Mouse (Mus musculus) left cerebral cortex, adult 18-20 months (tissue): Measurements from ENCODE around the gene Fbxw7. TPM values are rescaled to one million over a fixed set of nuclear protein-coding genes. Genes with fewer than 3 reads are reported as not detected.
"Not testable (repeated sequence)": the region's sequence is repeated elsewhere in the genome, so short reads cannot be mapped to it uniquely, and the experiment has no call there.

Experiments
- DNase-seq, 2 experiments: peaks; one replicate each; pipeline ENCODE4 v3.0.0; 2021 to 2022; ENCODE audit warnings: low spot score in 2 of 2, mixed read lengths in 1 of 2
- total RNA-seq, 2 experiments: library from RNA; stranded (reverse); gene quantifications; 2 replicates each; pipeline ENCODE4 v1.2.3; 2021

Fbxw7 gene
- total RNA-seq, 2 experiments from 2014 or later: 224 to 233 TPM

- no peak for DNase-seq
Observed at GRCm38 (mm10) chr3:84826405-84826804, 11.3 kb downstream of the Fbxw7 start.

- DNase-seq: no peak
Observed at GRCm38 (mm10) chr3:84826938-84827337, 11.9 kb downstream of the Fbxw7 start.

DNA sequence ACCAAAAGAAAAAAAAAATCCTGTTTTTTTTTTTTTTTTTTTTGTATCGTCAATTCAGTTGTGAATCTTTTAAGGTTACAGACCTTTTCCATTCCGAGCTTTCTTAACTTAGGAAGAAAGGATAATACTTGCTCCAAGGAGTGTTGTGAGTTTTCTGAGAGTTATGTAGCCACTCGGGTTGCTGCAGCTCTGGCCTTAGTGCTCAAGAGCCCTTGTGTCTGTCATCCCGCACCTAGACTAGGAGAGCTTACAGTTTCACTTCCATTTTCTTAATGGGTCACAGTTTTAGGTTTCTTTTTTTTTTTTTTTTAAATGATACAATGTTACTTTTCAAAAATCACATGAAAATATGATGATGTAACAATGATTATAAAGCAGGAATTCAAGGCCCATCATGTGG, 12.5 kb downstream of the Fbxw7 start:
- DNase-seq: no peak

DNA sequence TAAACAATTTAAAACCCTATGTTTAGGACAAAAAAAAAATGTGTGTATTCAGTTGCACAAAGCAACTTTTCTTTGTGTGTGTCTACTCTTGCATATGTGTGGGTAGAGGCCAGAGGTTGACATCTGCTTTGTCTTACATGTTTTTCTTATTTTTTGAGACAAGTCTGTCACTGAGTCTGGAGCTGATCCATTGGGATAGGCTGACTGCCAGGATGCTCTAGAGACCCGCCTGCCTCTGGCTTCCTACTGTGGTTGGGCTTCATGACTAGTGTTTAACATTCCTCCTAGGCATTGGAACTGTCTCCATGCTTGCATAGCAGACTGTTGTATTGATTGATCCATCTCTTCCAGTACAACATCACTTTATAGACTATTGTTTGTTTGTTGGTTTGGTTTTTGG, 14.3 kb downstream of the Fbxw7 start:
- DNase-seq: no peak

- no peak for DNase-seq
Observed at GRCm38 (mm10) chr3:84836029-84836428, 21.0 kb downstream of the Fbxw7 start.

- DNase-seq: no peak
Observed at GRCm38 (mm10) chr3:84837984-84838383, 22.9 kb downstream of the Fbxw7 start.

DNA sequence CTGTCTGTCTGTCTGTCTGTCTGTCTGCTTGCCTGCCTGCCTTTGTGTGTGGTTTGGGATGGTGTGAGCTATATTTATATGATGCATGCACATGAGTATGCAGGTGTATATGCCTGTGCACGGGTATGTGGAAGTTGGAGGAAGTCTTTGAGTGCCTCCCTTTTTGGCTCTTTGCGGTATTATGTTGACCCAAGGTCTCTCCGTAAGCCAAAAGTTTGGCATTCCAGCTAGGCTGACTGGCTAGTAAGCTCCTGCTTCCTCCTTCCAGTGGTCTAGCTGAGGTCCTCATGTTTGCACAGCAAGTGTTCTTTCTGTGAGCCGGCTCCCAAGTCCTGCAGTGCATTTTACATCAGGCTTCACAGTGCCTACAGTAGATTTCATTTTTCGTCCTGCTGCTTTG, 24.4 kb downstream of the Fbxw7 start:
- no peak for DNase-seq

DNA sequence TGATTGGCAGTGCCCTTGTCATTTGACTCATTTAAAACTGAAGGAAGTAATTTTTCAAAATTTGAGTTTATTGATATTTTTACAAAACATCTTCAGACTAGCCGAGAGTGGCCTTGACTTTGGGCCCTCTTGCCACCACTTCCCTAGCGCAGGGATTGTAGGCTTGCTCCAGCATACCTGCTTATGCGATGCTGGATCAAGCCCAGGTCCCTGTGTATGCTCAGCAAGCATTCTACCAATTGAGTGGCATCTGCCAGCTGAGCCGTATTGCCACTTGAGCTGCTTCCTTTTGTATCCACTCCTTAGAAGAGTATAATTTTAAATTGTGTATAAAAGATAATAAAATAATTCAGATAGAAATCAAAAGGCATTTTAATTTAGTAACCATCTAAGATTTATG, 26.2 kb downstream of the Fbxw7 start:
- no peak for DNase-seq

DNA sequence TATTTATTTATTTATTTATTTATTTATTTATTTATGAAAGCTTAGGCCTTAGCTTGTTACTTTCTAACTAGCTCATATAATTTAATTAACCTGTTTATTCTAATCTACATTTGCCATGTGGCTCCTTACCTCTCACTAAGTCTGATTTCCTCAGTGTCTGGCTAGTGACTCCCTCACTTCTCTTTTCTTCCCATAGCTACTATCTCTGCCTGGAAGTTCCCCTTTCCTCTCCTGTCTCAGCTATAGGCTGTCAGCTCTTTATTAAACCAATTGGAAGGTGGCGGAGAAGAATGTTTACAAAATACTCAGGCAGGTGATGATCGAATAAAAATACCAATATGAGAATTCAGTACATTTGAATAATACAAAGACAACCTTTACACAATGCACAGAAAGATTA, 27.7 kb downstream of the Fbxw7 start:
- DNase-seq: no peak

GRCm38 (mm10) chr3:84843594-84843993, 28.5 kb downstream of the Fbxw7 start:
- peak; percentile 45 to 71 for DNase-seq

GRCm38 (mm10) chr3:84848798-84849197, 33.7 kb downstream of the Fbxw7 start:
- no peak for DNase-seq

GRCm38 (mm10) chr3:84850418-84850817, 35.4 kb downstream of the Fbxw7 start:
- DNase-seq: no peak

DNA sequence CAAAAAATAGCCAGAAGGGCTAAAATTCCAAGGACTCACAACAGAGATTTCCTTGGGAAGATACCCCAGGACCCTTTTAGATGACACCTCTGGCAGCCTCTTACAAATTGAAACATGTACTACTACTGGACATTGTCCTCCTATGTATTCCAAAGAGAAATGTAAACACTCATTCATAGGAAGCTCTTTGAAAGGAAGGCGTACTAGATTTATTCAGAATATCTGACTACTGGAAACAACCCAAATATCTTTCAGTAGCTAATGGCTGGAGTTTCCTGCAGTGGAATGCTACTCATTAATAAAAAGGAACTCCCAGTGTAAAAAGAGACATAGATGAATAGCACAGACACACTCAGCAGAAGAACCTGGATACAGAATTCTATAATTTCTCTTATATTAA, 36.7 kb downstream of the Fbxw7 start:
- DNase-seq: no peak

DNA sequence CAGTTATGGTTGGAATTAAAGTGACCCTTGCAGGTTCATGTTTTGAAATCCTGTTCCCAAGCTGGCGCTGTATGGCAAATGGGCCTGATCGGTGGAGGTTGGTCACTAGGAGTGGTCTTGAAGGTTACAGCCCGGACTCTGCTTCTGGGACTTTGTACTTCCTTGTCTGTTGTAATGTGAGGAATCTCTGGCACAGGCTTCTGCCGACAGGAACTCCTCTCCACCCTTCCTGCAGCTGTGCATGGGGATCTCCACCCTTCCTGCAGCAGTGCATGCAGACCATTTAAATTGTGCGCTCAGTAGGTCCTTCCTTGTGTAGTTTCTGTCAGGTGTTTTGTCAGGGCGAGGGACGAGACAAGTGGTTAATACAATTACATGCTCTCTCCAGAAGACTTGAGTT, 37.8 kb downstream of the Fbxw7 start:
- DNase-seq: no peak

DNA sequence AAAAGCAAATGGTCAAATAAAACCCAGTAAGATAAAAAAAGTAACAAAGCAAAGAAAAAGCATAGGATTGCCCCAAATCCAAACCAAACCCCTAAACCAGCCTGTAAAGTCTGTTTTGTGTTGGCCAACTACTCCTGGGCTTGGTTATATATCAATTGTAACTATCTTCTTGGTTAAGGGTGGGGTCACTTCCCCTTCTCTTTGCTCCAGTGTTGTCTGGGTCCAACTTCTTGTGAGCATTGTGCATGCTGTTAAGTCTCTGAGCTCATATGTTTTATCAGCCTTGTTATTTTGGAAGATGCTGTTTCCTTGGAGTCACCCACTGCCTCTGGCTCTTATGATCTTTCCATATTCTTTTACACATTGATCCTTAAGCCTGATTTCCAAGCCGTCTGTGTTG, 39.4 kb downstream of the Fbxw7 start:
- DNase-seq: no peak

- no peak for DNase-seq
Observed at GRCm38 (mm10) chr3:84860669-84861068, 45.6 kb downstream of the Fbxw7 start.

DNA sequence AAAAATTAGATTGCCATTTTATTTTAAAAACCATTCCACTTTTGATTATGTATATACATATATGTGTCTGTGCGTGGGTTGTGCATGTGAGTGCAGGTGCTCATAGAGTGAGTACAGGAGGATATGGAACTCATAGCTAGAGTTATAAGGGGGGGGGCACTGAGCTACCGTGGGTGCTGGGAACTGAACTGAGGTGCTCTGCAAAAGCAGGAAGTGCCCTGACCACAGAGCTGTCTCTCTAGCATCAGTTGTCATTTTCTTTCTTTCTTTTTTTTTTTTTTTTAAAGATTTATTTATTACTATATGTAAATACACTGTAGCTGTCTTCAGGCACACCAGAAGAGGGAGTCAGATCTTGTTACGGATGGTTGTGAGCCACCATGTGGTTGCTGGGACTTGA, 46.7 kb downstream of the Fbxw7 start:
- not testable (repeated sequence) for DNase-seq

- DNase-seq: no peak
Observed at GRCm38 (mm10) chr3:84865684-84866083, 50.6 kb downstream of the Fbxw7 start.

DNA sequence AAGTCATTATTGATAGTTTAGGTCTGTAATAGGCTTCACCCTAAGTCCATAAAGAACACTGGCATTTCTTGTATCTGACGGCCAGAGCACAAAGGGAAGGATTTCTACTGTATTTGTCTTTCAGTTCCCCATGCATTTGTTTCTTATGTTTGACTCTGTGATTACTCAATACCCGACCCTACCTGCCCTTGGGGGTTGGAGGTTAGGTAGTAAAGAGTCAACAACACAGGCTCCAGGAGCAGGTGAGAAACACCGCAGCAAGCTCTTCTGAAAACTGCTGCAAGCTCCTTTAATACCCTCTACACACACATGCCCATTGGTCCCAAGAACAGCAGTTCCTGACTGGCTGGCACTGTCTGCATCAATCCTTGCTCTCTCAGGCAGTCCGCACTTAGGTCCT, 51.8 kb downstream of the Fbxw7 start:
- DNase-seq: no peak

DNA sequence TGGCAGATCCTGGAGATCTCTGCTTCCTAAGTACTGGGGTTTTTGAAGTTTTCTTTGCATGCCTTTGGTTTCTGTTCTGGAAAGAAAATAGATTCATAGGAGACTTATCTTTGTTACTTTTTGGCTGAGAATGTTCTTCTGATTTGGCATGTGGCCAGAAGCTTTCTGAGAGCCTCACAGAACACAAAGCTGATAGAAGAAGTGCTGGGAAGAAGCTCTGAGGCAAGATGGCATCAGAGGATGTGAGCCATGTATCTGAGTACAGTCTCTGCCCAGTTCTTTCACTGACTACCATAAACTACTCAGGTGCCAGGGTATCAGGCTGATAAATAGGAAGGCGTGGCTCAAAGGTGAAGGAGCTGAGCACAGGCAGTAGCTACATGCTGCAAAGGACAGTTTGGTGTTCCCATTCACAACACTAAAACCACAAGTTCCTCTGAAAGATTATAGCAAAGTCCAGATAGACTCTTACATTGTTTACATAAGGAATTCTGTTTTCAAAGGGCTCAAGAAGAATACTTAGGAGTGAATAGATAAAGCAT, 52.4 kb downstream of the Fbxw7 start:
- DNase-seq: no peak

DNA sequence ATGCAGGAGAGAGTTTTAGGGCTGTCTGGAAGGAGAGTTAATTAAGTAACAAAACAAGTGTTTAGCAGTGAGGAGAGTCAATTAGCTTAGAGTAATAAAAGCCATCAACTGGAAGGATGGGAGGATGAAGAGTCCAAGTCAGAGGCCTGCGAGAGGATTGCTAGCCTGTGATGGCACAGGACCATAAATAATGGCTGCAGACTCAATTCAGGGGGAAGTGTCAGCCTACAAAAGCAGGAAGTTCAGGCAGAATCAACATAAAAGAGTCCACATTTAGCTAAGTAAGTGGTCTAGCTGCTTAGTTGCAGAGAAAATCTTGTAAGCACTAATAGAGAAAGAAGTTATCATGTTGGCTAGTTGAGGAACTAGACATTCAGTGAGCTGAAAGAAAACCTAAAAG, 52.9 kb downstream of the Fbxw7 start:
- no peak for DNase-seq

DNA sequence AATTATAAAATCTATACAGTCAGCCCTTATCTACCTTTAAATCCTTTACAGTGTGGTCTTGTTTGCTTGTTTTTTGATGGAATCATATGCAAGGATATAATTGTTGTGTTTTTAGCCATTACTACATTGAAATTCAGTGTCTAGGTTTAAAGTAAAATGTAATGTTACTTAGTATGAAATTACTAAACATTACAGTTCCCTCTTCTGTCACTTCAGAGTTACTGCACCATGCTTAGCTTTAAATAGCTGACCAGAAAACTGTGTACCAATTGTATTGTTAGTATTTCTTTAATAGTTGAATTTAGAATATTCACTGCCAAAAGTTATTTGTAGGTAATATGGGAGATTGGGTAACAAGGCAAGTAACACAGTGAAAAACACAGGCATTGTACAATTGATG, 55.1 kb downstream of the Fbxw7 start:
- no peak for DNase-seq

DNA sequence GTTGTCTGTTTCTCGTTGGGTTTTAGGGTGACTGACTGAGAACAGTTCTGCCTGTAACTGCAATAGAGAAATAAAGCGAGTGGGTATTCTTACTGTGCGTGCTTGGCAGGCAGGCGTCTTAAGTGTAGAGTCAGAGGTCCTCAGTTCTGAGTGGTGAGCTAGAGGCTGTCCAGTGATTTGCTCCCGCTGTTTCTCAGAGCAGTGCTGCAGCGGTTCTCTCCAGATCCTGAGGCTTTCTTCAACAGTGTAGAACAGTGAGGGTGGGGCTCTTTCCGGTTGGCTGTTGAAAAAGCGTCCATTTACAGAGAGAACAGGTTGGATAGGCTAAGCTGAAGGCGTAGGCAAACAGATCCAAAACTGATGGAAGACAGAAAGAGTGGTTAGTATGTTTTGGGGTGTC, 60.2 kb downstream of the Fbxw7 start:
- no peak for DNase-seq

DNA sequence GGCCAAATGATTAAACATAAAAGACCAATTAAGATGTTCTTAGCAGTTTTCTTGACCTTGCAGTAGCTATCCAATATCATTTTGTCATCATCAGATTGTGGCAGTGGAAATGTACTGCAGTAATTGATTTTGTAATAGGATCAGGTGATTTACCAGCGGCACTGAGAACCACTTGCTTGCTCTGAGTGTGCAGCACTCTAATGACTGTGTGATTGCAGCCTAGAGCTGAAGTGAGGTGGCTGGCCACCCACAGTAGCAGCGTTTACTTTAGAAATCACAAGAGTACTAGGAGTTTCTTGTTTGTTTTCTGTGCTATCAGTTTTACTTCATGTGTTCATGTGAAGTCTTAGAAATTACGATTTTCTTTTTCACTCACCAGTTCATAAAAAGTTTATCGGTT, 61.1 kb downstream of the Fbxw7 start:
- no peak for DNase-seq
